Mouse (Mus musculus): Measurements from ENCODE around the gene Gm28048.

- TF ChIP-seq CTCF (IDR thresholded peaks at IDR 0.05; ENCODE audit: control insufficient read depth, insufficient read depth, low read length) (no peak), POLR2A (IDR thresholded peaks at IDR 0.05; ENCODE audit: borderline replicate concordance, control insufficient read depth, low read depth, low read length) (no peak)
These were observed 81.8 kb downstream of the Gm28048 start for GRCm38 (mm10) chr11:22900041-22900440.
